Mouse (Mus musculus): ENCODE results near the gene Phf21a.

DNA sequence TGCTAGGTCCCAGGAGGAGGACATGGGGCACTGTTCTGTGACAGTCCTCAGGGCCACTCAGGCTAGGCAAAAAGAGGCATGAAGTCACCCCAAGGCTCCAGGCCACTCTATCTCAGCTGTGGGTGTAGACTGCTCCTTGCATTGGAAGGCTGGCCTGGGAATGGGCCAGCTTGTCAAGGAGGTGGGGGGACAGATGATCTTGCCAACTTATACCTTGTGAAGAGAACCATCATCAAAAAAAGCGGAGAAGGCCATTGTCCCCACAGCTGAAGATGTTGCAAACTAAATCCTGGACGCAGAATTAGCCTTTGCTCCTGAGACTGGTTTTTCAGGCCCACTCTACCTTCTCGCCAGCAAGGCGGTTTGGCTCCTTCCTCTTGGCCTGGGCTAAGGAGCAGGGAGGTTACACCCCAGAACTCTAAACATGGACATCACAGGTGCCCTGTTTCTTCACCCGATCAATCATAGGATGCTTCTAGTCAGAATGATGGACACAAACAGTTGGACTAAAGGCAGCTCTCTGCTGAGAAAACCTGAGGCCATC, 310.9 kb downstream of the Phf21a start:
- TF ChIP-seq CTCF (conservative IDR thresholded peaks at IDR 0.05; ENCODE audit: low read length) (no peak), NANOG (IDR thresholded peaks at IDR 0.05; ENCODE audit: borderline replicate concordance, low read length) (no peak), POU5F1 (IDR thresholded peaks at IDR 0.05; ENCODE audit: borderline replicate concordance, low read length) (no peak)

Data from E14TG2a.4 (cell line).